In genomic region chr11:45176971-45177370, GRCm38 (mm10) we compare ENCODE assay signal across 16 mouse cellular contexts.
"Had no signal": no experiment of that assay in that cellular context is flagged by ENCODE, and none has a peak within 500 bp of the region (broad histone marks: within the 10 kb centered on the region; RNA-seq: fewer than 3 reads in every experiment).

No protein-coding gene starts in this region.

- DNase-seq: retina, postnatal 1 day; right cerebral cortex, adult 18-20 months; right cerebral cortex, postnatal 14 days; right cerebral cortex, postnatal 25 days; right cerebral cortex, postnatal 4 days; spleen, adult 18-20 months; thymus, adult 18-20 months; thymus, adult 2 months; thymus, postnatal 14 days; thymus, postnatal 25 days; thymus, postnatal 36 days; thymus, postnatal 4 days had no signal

- H3K27me3 ChIP-seq: neural tube, embryonic 13.5 days; neural tube, embryonic 15.5 days; stomach, embryonic 15.5 days had no signal

- H3K9me3 ChIP-seq: neural tube, embryonic 13.5 days; neural tube, embryonic 15.5 days; stomach, embryonic 15.5 days had no signal

- H3K4me1 ChIP-seq: neural tube, embryonic 13.5 days; neural tube, embryonic 15.5 days; stomach, embryonic 15.5 days had no signal

- H3K27ac ChIP-seq: neural tube, embryonic 13.5 days; neural tube, embryonic 15.5 days; stomach, embryonic 15.5 days; stomach, postnatal 0 days had no signal

- H3K36me3 ChIP-seq: neural tube, embryonic 13.5 days; neural tube, embryonic 15.5 days; stomach, embryonic 15.5 days had no signal

- H3K4me3 ChIP-seq: neural tube, embryonic 13.5 days; neural tube, embryonic 15.5 days; stomach, embryonic 15.5 days had no signal
